Mouse (Mus musculus): ENCODE results near the gene Adtrp. TPM values are rescaled to one million over a fixed set of nuclear protein-coding genes. Genes with fewer than 3 reads are reported as not detected.
A peak's percentile ranks its signal among the peaks of the same experiment; 100 is the strongest.

Gene Adtrp
- polyA plus RNA-seq, 1 experiment from 2014 or later, result not detected

DNA sequence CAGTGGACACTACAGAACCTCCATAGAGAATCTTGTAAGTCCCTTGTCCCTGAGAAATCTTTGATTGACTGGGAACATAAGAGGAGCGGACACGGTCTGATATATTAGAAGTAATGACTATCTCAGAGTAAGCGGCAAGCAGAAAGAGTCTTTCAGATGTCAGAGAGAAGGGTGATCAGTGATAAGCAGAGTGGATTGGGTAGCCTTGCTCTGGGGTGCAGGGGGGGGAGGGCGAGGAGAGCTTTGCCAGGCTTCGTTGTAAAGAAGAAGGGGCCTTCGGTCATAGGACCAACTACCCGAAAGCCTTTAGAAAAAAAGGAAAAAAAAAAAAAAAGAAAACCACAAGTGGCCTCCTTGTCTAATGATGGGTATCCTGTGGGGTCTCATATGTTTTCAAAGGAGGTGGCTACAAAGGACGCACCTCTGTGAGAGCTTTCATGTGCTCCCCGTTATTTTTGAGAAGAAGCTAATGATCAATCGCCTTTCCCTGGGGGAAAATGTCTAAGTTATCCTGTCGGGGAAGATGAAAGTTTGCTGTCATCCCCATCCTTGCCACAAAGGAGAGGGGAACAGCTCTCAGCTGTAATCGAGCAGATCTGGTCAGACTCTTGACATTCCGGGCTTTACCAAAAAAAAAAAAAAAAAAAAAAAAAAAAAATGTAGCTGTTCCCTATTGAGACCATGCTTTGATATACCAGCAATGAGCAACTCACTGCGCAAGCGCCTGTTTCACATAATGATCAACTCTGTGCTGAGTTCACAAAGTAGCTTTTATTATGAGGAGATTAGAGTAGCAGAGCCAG, 13.3 kb upstream of the Adtrp start:
- H3K27ac ChIP-seq (ENCODE audit: low read depth), result no peak overlapping the region
- DNase-seq (no peak), ATAC-seq (ENCODE audit: insufficient read depth) (no peak)
- H3K4me1 ChIP-seq (ENCODE audit: insufficient read depth), result no peaks in the 10 kb centered on the region
- 85% methylated on average over 15 of the region's 15 CpGs for WGBS
- TF ChIP-seq CTCF (IDR thresholded peaks at IDR 0.05; ENCODE audit: low read depth), result no peak
- H3K4me2 ChIP-seq, result no peak overlapping the region
- H3K9me3 ChIP-seq (ENCODE audit: low read depth, low read length), result no peaks in the 10 kb centered on the region
- no peak overlapping the region for H3K4me3 ChIP-seq (ENCODE audit: low read depth, low read length)
- no peaks in the 10 kb centered on the region for H3K36me3 ChIP-seq (ENCODE audit: insufficient read depth)
- H3K9ac ChIP-seq, result no peak overlapping the region
- H3K27me3 ChIP-seq (ENCODE audit: insufficient read depth, low read length), result no peaks in the 10 kb centered on the region

DNA sequence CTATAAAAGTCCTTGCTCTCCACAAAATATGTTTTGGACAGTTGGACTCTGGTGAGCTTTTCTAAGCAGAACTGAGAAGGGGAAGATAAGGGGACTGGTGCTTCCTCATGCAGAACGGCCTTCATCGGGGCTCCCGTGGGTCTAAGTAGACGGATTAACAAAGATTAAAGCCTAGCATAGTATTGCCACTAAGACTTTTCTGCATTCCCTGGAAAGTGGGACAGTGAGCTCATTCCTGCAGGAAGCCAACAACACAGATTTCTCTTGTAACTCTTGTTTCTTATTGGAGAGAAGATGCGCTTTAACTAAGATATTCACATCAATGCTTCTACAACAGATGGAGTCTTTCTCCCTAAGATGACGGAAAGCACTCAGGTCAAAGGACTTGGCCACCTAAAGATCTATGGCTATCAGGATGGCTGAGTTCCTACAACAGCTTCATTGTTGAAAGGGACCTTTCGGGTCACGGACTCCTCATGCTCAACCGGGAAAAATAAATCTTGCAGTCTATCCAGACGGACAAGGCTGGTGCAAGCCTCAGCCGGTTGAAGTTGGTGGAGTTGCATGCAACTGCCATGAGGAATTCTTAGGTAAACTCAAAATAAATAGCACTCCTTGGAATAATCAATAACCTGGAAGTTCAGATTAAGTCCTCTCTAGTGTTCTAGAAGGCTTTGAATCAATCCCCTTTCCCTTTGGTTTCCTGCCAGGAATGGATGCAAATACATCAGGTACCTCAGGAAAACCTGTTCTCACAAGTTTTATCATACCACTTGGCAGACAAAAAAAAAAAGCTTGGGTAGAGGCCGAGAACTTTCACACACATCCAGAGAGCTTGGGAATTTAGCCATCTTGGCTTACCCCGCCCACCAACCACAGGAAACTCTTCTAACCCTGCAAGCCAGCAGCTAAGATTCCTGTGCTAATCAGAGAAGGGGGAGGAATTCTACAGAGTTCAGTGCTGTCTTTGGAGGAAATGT, 8.0 kb upstream of the Adtrp start:
- TF ChIP-seq CTCF (IDR thresholded peaks at IDR 0.05; ENCODE audit: low read depth), result no peak
- ATAC-seq (ENCODE audit: insufficient read depth), result no peak

DNA sequence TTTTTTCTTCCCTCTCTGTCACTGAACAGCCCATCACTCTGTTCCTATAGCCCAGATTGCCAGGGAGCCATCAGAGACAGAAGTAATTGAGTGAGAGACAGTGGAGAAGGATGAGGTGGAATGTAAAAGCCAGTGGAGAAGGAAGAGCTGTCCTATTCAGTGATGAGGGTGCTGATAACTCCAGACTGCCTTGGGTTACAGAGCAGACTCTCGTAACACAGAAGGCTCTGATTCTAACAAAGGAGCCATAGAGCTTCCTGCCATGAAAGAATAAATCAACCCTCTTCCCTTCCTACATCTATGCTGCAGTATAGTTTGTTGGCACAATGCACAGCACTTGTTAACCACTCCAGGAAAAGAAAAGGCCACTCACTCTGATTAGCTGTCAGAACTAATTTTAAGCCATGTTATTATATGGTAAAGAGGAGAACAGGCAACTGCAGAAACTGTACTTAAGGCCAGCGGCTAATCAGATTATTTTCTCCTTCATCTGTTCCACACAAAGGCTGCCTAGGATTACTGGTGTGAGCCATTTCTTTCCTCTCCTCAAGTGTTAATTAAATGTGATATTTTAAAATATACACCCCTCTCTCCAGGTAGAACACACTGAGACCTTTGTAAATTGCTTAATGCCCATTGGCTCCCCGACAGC, 3.4 kb upstream of the Adtrp start:
- 63% methylated on average over 3 of the region's 3 CpGs for WGBS
- TF ChIP-seq CTCF (IDR thresholded peaks at IDR 0.05; ENCODE audit: low read depth), result no peak

More for the DNA sequence above, 8.0 kb upstream of the Adtrp start:
- WGBS, result 75% methylated on average over 13 of the region's 13 CpGs
- H3K9ac ChIP-seq, result no peak overlapping the region
- H3K4me2 ChIP-seq, result no peak overlapping the region
- H3K36me3 ChIP-seq (ENCODE audit: insufficient read depth), result no peaks in the 10 kb centered on the region
- H3K4me3 ChIP-seq (ENCODE audit: low read depth, low read length), result no peak overlapping the region
- DNase-seq, result peak; percentile 62
- no peaks in the 10 kb centered on the region for H3K27me3 ChIP-seq (ENCODE audit: insufficient read depth, low read length)
- no peaks in the 10 kb centered on the region for H3K4me1 ChIP-seq (ENCODE audit: insufficient read depth)
- no peaks in the 10 kb centered on the region for H3K9me3 ChIP-seq (ENCODE audit: low read depth, low read length)
- peak overlapping the region; percentile 49; the same call in 1 of the 2 replicates for H3K27ac ChIP-seq (ENCODE audit: low read depth)

DNA sequence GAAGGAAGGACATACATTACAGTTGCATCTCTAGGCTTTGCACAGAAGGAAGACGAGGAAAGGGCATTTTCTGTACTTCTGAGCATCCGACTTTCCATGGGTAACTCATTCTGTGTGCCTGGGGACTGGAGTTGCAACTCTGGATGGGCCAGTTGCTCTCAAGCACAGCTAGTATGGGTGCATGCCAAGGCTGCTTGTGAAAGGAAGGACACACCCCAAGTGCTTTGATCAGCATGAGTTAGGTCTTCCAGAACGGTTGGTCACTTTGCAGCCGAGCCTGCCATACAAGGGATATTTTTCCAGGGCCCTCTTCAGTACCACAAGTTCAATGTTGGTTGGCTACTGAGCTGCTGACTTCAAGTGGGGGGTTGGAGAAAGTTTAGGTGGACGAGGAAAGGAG, 968 bp downstream of the Adtrp start:
- no peak for ATAC-seq (ENCODE audit: insufficient read depth)
- H3K27me3 ChIP-seq (ENCODE audit: insufficient read depth, low read length), result no peaks in the 10 kb centered on the region
- no peak overlapping the region for H3K9ac ChIP-seq
- H3K27ac ChIP-seq (ENCODE audit: low read depth), result no peak overlapping the region
- H3K36me3 ChIP-seq (ENCODE audit: insufficient read depth), result no peaks in the 10 kb centered on the region
- no peak overlapping the region for H3K4me2 ChIP-seq
- H3K4me1 ChIP-seq (ENCODE audit: insufficient read depth), result no peaks in the 10 kb centered on the region
- DNase-seq, result peak; percentile 36
- H3K9me3 ChIP-seq (ENCODE audit: low read depth, low read length), result no peaks in the 10 kb centered on the region
- 64% methylated on average over 5 of the region's 5 CpGs for WGBS
- no peak overlapping the region for H3K4me3 ChIP-seq (ENCODE audit: low read depth, low read length)
- no peak for TF ChIP-seq CTCF (IDR thresholded peaks at IDR 0.05; ENCODE audit: low read depth)

More for the DNA sequence above, 3.4 kb upstream of the Adtrp start:
- H3K4me3 ChIP-seq (ENCODE audit: low read depth, low read length), result no peak overlapping the region
- H3K36me3 ChIP-seq (ENCODE audit: insufficient read depth), result no peaks in the 10 kb centered on the region
- H3K9ac ChIP-seq, result no peak overlapping the region
- no peak overlapping the region for H3K27ac ChIP-seq (ENCODE audit: low read depth)
- no peak overlapping the region for H3K4me2 ChIP-seq
- no peaks in the 10 kb centered on the region for H3K4me1 ChIP-seq (ENCODE audit: insufficient read depth)
- no peaks in the 10 kb centered on the region for H3K9me3 ChIP-seq (ENCODE audit: low read depth, low read length)
- DNase-seq (no peak), ATAC-seq (ENCODE audit: insufficient read depth) (no peak)
- no peaks in the 10 kb centered on the region for H3K27me3 ChIP-seq (ENCODE audit: insufficient read depth, low read length)

DNA sequence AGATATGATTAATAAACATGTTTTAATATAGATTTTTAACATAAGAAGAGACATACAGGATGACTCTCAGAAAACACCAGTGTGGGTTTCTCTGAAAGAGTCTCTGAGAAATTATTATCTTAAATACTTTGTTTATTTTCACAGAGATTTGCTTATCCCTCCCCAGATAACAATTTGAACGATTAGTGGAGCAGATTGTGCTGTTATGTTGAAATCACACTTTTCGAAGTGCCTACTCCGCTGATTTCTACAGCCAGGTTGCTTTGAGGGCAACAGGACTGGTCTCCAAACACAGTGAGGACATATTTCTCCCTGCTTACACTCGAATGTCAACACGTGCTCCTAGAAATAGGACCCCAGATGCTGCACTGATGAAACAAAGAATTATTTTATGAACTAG, 2.5 kb downstream of the Adtrp start:
- Histone ChIP-seq H3K27ac (ENCODE audit: low read depth) (no peak overlapping the region), H3K4me2 (no peak overlapping the region), H3K27me3 (ENCODE audit: insufficient read depth, low read length) (no peaks in the 10 kb centered on the region), H3K4me1 (ENCODE audit: insufficient read depth) (no peaks in the 10 kb centered on the region), H3K9me3 (ENCODE audit: low read depth, low read length) (no peaks in the 10 kb centered on the region), H3K4me3 (ENCODE audit: low read depth, low read length) (no peak overlapping the region), H3K9ac (no peak overlapping the region), H3K36me3 (ENCODE audit: insufficient read depth) (no peaks in the 10 kb centered on the region)
- ATAC-seq (ENCODE audit: insufficient read depth) (no peak), DNase-seq (peak; percentile 16)
- 27% methylated on average over 5 of the region's 5 CpGs for WGBS
- no peak for TF ChIP-seq CTCF (IDR thresholded peaks at IDR 0.05; ENCODE audit: low read depth)

DNA sequence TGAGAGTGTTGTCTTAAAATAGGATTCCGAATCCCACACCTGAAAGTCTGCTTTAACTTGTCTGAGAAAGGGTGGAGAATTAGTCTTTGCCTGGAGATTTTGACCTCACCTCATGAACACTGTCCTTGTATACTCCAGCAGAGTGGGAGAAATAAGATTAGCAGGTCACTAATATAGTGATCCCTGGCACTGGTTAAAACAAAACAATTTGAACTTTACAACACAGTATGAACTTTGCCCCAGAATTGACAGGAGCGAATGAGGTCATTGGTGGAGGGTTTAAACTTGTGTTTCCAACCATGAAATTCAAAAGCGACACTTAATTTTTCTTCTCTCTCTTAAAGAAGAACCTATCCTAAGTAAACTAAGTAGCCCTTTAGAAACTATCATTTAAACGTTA, 3.4 kb downstream of the Adtrp start:
- Histone ChIP-seq H3K27ac (ENCODE audit: low read depth) (no peak overlapping the region), H3K36me3 (ENCODE audit: insufficient read depth) (no peaks in the 10 kb centered on the region), H3K9ac (no peak overlapping the region), H3K9me3 (ENCODE audit: low read depth, low read length) (no peaks in the 10 kb centered on the region), H3K4me1 (ENCODE audit: insufficient read depth) (no peaks in the 10 kb centered on the region), H3K4me3 (ENCODE audit: low read depth, low read length) (no peak overlapping the region), H3K27me3 (ENCODE audit: insufficient read depth, low read length) (no peaks in the 10 kb centered on the region), H3K4me2 (no peak overlapping the region)
- 57% methylated on average over 4 of the region's 4 CpGs for WGBS
- ATAC-seq (ENCODE audit: insufficient read depth) (no peak), DNase-seq (no peak)
- no peak for TF ChIP-seq CTCF (IDR thresholded peaks at IDR 0.05; ENCODE audit: low read depth)
